Mouse (Mus musculus) urinary bladder, postnatal 14 days (tissue): ENCODE measurements around the gene Ccdc102a.

Experiments
- DNase-seq: peaks from one replicate; pipeline ENCODE4 v3.0.0; 2021; ENCODE audit warnings: low spot score

Gene Ccdc102a

GRCm38 (mm10) chr8:94922176-94922575 is 4.3 kb upstream of the Ccdc102a start:
- DNase-seq, result no peak

DNA sequence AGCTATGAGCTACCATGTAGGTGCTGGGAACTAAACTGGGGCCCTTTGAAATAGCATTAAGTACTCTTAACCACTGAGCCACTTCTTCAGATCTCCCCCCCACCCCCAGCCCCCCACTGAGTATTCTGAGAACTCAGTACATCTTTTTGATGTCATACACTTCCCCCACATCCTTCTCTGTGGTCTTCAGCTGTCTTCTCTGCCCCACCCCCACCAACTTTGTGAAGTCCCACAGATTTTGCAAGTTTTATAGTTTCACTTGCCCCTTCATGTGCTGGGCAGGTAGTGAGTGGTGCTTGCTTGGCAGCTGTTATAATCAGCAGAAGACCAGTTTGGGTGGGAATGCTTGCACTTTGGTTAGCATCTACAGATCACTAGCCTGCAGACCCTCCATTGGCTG is 1.4 kb upstream of the Ccdc102a start:
- no peak for DNase-seq

DNA sequence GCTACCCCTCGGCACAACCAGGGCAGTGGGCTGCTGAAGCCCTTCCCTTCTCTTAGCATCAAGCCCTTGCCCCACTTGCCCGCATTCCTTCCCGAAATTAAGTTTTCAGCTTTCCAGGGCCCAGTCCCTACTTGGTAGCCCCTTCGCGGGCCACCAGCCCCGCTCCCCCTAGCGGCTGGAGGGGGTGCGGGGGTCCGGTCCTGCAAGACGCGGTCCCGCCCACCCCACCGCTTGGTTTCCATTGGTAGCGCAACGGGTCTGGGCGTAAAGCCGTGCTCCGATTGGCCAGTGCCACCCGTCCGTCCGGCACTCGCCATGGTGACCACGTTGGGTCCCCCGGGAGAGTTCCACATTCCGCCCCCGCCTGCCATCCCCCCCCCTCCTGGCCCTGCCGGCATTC is 546 bp downstream of the Ccdc102a start:
- DNase-seq, result peak; percentile 95

GRCm38 (mm10) chr8:94916960-94917324 is 956 bp downstream of the Ccdc102a start:
- no peak for DNase-seq

DNA sequence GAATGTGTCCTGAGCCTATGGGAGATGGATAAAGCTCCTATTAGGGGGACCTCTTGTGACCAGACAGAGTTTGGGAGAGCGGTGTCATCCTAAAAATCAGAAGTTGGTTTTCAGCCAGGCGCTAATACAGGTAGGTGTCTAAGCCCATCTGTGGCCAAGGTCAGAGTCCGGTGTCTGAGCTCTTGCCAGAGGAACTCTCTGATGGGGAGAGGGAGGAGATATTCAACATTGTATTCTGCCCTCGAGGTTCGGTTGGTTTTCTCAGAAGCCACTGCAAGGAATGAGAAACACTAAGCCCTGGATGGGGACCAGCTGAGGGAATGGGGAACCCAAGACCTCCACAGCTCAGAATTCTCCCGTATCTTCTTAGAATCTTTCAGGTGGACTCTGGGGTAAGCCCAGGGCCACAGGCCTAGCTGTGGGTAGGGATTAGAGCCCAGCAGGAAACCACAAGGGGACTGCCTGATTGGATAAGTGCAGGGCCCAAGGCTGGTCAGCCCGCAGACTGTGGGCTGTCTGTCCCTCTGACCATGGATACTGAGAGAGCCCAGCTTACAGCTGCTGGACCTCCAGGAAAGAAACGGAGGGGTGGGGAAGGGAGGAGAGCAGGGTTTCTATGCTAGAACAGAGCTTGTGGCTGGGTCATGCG is 1.5 kb downstream of the Ccdc102a start:
- DNase-seq, result no peak

DNA sequence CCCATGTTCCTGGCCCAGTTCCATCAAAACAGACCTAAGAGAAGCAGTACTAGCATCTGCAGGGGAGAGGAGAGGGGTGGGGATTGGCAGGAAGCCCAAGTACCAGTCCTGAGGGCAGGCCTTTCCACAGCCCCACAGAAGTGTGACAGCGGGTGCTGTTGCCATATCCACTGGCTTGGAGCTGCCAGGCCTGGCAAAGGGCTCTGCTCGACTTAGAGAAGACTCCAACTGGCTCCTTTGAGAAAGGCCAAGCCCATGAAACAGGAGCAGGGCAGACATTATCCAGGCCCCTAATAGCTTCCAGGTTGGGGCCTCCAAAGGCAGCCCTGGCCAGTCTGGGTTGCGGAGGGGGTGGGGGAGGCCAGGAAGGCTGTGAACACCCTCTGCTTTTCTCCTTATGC is 3.2 kb downstream of the Ccdc102a start:
- DNase-seq, result peak; percentile 38

DNA sequence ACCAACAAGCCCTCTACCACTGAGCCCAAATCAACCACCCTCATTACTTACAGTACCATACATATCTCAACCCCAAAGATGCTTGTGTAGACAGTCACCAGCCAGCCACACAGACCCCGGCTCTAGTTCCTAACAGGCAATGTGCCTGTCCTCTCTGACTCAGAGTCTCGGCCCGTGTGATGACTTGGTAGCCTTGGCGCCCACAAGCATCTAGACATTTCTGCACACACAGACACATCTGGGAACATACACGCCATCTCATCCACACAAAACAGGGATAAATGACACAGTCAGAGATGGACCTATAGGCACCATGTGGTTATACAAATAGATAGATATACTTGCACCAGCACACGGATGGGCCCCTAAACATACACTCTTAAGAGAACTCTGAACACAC is 3.6 kb downstream of the Ccdc102a start:
- no peak for DNase-seq

GRCm38 (mm10) chr8:94913061-94913660 is 4.7 kb downstream of the Ccdc102a start:
- DNase-seq, result peak; percentile 72

DNA sequence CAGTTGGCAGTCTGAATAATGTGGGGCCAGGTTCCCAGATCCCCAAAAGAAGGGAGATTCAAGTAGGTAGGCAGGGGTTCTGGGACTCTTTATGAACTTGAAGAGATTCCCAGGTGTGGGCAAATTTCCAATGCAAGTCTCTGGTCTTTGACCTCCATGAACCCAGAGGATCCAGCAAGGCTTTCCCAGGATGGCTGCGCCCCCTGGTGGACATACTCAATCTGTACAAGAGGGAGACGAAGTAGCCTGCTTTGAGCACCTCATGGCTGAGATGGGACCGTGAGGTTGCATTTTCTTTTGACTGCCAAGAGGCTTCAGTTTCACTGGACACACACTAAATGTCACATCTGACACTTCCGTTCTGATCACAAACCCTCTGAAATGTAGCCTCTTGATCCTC is 9.1 kb downstream of the Ccdc102a start:
- DNase-seq, result peak; percentile 83

DNA sequence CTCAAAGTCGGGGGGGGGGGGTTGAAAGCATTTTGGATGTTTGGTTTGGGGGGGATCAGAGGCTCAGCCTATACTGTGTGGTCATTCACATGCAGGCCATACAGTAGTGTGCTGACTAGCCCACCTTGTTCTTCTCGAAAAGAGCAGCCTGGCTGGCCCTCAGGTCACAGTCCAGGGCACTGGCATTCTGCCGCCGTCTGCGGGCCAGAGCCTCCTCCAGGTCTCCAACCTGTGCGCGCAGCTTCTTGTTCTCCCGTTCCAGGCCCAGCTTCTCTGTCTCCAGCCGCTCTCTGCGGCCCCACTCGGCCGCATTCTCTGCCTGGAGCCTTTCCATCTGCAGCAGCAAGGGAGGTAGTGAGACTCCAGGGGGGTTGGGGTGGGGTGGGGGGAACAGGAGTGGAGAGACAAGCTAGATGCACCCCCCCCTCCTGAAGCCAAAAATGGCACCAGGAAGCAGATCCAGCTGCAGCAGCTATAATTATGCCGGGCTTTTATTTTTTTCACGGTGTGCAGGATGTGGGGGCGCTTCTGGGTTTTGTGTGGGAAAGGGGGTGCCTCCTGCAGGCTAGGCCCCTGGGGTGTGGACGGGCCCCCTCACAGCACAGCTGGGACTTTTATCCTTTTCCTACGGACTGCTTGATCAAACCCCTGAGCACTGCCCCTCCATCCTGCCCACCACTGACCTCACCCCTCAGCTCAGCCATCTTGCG is 10.2 kb downstream of the Ccdc102a start:
- no peak for DNase-seq

DNA sequence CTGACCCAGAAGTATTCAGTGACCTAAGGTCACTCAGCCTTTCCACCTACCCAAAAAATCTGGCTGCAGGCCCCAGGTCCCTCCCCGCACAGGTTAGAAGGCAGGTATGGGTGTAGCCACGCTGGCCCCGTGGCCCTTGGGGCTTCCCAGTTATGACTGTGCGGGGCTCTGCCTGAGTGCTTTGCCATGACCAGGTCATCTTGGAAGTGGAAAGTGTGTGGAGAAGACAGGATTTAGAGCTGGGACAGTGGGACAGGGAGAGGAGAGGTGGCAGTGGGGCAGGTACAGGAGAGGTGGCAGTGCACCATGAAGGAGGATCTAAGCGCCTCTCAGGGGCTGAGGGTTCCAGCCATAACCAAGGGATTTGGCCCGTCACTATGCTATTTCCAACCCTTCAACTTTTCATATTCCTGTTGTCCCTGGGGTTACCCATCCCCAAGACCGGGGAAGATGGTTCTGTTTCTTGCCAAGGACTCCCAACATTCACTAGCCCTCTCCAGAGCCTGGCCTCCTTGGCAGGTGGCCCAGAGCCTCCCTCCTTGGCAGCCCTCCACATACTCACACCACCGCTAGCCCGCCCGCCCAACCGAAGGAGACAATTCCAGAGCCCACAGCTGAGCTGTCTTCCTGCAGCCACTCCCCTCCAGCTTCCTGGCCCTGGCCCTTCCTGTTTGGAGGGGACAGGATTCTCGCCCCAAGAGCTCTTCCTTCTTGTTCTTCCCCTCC is 13.3 kb downstream of the Ccdc102a start:
- DNase-seq, result peak; percentile 80

DNA sequence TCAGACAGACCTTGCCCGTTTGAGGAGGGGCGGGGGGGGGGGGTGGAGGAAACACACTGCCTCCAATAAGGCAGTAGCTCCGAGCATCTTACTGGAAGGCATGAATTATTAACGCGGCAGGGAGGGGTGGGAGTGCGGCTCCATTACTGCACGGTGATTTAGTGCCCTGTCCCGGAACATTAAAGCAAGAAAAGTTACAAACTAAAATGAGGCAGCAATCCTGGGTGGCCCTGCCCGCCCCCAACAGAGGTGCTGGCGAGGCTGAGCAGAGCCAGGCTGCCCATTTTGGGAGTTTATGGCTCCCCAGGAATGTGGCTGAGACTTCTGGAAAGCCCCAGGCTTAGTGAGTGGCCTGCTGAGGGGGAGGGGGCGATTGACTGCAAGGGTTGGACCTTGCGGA is 14.2 kb downstream of the Ccdc102a start:
- peak; percentile 35 for DNase-seq

DNA sequence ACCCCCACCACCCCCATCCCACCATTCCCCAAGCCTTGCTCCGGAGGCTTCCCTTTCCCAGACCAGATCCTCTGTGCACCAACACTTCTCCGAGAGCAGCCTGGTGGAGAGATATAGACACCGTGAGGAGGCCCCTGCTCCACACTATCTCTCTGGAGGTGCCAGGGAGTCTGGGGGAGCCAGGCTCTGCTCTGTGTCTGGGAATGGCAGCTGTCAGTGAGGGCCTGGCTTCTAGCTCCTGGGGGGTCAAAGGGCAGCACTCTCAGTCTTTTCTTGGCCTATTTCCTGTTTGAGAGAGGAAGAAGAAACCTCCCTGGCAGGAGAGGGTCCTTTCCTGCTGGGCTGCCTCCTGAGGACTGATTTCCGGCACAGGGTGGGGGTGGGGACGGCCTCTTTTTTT is 16.9 kb downstream of the Ccdc102a start:
- no peak for DNase-seq

- no peak for DNase-seq
Measured at GRCm38 (mm10) chr8:94900617-94901016, 17.3 kb downstream of the Ccdc102a start.

DNA sequence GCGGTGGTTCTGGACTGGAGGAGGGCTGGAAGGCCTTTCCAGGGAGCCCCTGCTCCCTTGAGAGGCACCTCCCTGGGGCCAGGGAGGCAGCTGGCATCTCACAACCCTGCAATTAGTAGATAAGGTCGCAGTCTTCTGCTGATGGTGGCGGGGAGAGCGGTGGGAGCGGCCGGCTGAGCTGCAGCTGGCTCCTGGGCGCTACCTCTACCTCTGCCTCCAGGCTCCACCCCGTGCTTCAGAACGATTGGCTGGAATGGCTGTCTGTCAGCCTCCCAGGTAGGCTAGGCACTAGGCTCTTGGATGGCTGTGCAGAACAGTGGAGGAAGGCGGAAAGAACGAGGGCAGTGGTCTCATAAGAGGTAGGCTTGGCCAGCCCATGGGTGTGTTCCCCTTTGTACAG is 18.6 kb downstream of the Ccdc102a start:
- DNase-seq, result peak; percentile 60

- no peak for DNase-seq
Measured at GRCm38 (mm10) chr8:94892917-94893316, 25.0 kb downstream of the Ccdc102a start.

GRCm38 (mm10) chr8:94888383-94889036 is 29.4 kb downstream of the Ccdc102a start:
- DNase-seq, result no peak

DNA sequence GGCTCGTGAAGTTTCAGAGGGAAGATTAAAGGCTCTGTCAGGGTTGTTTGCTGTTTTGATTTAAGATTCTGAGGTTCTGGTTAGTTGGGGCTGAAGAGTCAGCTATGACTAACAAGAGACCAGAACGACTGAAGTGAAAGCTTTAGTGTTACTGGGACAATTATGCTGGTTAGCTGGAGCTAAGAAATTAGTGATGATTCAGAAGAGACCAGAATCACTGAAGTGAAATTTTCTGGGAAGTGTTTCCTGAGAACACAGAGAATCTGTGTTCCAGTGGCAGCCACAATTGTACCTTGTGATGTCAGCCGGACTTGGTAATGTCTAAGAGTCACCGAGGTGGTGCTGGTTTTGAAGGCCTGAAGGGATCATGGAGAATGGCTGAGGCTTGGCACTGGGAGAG is 37.2 kb downstream of the Ccdc102a start:
- DNase-seq, result no peak

- no peak for DNase-seq
Measured at GRCm38 (mm10) chr8:94876820-94877219, 41.1 kb downstream of the Ccdc102a start.

GRCm38 (mm10) chr8:94876197-94876730 is 41.6 kb downstream of the Ccdc102a start, which contains the start of gene Dok4:
Gene Dok4 (minus strand): TSS chr8:94876330.
- DNase-seq, result peak; percentile 91

- no peak for DNase-seq
Measured at GRCm38 (mm10) chr8:94875871-94876150, 42.1 kb downstream of the Ccdc102a start.
